Mouse (Mus musculus) layer of hippocampus, adult 18-20 months (tissue): ENCODE results near the gene Nfix. TPM values are rescaled to one million over a fixed set of nuclear protein-coding genes. Genes with fewer than 3 reads are reported as not detected.
A peak's percentile ranks its signal among the peaks of the same experiment; 100 is the strongest.

Experiments
- DNase-seq, 2 experiments: peaks; one replicate each; pipeline ENCODE4 v3.0.0; 2022; ENCODE audit warnings: low spot score in 2 of 2
- long read RNA-seq: library from polyadenylated mRNA; stranded (forward); transcript quantifications from one replicate; pipeline ENCODE4 v2.0.0, GENCODE M21; 2021
- total RNA-seq, 2 experiments: library from RNA; stranded (reverse); gene quantifications; 2 replicates each; pipeline ENCODE4 v1.2.3; 2021

The Nfix gene
- total RNA-seq: 100 to 1,000 TPM; 379 to 429 TPM
- long read RNA-seq, transcript Nfix-202 (10 exons, 1,728 nt): major isoform, 25 of 107 reads
- long read RNA-seq, partial matches to known transcripts: 32 of 107 reads
- long read RNA-seq, other reads (novel, unspliced or antisense): 48 of 107 reads

GRCm38 (mm10) chr8:84799999-84800831 lies at the start of gene Nfix:
TSS of gene Nfix (minus strand) at chr8:84800344.
- DNase-seq: peak in 1 of 2 experiments; percentile 72

- no peak for DNase-seq
Observed at GRCm38 (mm10) chr8:84847684-84848435, 47.7 kb upstream of the Nfix start.

- peak; percentile 100 for DNase-seq
Observed at GRCm38 (mm10) chr8:84846722-84847572, 46.8 kb upstream of the Nfix start, which contains the start of gene Calr. TSS of gene Calr (minus strand) at chr8:84846934.

GRCm38 (mm10) chr8:84846094-84846721 lies 46.1 kb upstream of the Nfix start:
- peak; percentile 37 to 50 for DNase-seq

GRCm38 (mm10) chr8:84845355-84846093 lies 45.4 kb upstream of the Nfix start:
- DNase-seq: no peak

- DNase-seq: no peak
Observed at GRCm38 (mm10) chr8:84844397-84845070, 44.4 kb upstream of the Nfix start.

GRCm38 (mm10) chr8:84841514-84841913 lies 41.4 kb upstream of the Nfix start:
- no peak for DNase-seq

GRCm38 (mm10) chr8:84840248-84840999 lies 40.3 kb upstream of the Nfix start, which contains the start of gene Rad23a:
TSS of gene Rad23a (minus strand) at chr8:84840665.
- peak; percentile 93 to 95 for DNase-seq

- DNase-seq: no peak
Observed at GRCm38 (mm10) chr8:84839875-84840247, 39.7 kb upstream of the Nfix start.

GRCm38 (mm10) chr8:84839411-84839810 lies 39.3 kb upstream of the Nfix start:
- no peak for DNase-seq

GRCm38 (mm10) chr8:84838513-84838912 lies 38.4 kb upstream of the Nfix start:
- no peak for DNase-seq

GRCm38 (mm10) chr8:84837912-84838470 lies 37.8 kb upstream of the Nfix start:
- no peak for DNase-seq

- DNase-seq: no peak
Observed at GRCm38 (mm10) chr8:84837149-84837911, 37.2 kb upstream of the Nfix start.

GRCm38 (mm10) chr8:84834866-84835855 lies 35.0 kb upstream of the Nfix start:
- DNase-seq: peak; percentile 87 to 93

GRCm38 (mm10) chr8:84834002-84834865 lies 34.1 kb upstream of the Nfix start:
- peak in 1 of 2 experiments; percentile 30 for DNase-seq
